Mouse (Mus musculus) heart, embryonic 11.5 days (tissue): ENCODE measurements around the gene Zbtb20. TPM values are rescaled to one million over a fixed set of nuclear protein-coding genes. Genes with fewer than 3 reads are reported as not detected.

Experiments used
- ATAC-seq: fragments of 200-750 bp; cut with Nextera tagmentation; replicated peaks from 2 replicates; pipeline ENCODE4 v1.8.0; 2017; ENCODE audit warnings: moderate library complexity; ENCODE audit not compliant: insufficient number of reproducible peaks, low FRiP score, low TSS enrichment
- H3K27ac ChIP-seq: fragments of 300-500 bp; sonication (generic); 2 replicates; pipeline ENCODE4 v1.5.1; 2014; ENCODE audit warnings: mild to moderate bottlenecking, low read depth, low read length
- H3K27me3 ChIP-seq: fragments of 300-500 bp; sonication (generic); 2 replicates; pipeline ENCODE4 v1.6.1; 2014; ENCODE audit warnings: mild to moderate bottlenecking, low read length, mixed read lengths; ENCODE audit not compliant: control insufficient read depth, insufficient read depth
- H3K36me3 ChIP-seq: fragments of 300-500 bp; sonication (generic); 2 replicates; pipeline ENCODE4 v1.6.1; 2014; ENCODE audit warnings: mild to moderate bottlenecking, low read length, moderate library complexity, mixed read lengths; ENCODE audit not compliant: control insufficient read depth, insufficient read depth
- H3K4me1 ChIP-seq: fragments of 300-500 bp; sonication (generic); 2 replicates; pipeline ENCODE4 v1.6.1; 2014; ENCODE audit warnings: low read length; ENCODE audit not compliant: control insufficient read depth, insufficient read depth
- H3K4me2 ChIP-seq: fragments of 300-500 bp; sonication (generic); 2 replicates; pipeline ENCODE4 v1.6.1; 2014; ENCODE audit warnings: mild to moderate bottlenecking, moderate library complexity
- H3K4me3 ChIP-seq: fragments of 300-500 bp; sonication (generic); 2 replicates; pipeline ENCODE4 v1.5.1; 2014; ENCODE audit warnings: low read depth, low read length
- H3K9ac ChIP-seq: fragments of 300-500 bp; sonication (generic); 2 replicates; pipeline ENCODE4 v1.6.1; 2014; ENCODE audit warnings: mild to moderate bottlenecking, low read depth, low read length, moderate library complexity
- H3K9me3 ChIP-seq: fragments of 300-500 bp; sonication (generic); replicated peaks from 2 replicates; pipeline ENCODE4 v1.6.1; 2016; ENCODE audit warnings: low read length; ENCODE audit not compliant: control insufficient read depth
- WGBS: fragments of 180-500 bp; shearing (Covaris S2); extraction: QIAGEN DNeasy Blood & Tissue Kit; methylation state at CpG from one replicate; pipeline ENCODE4 v1.1.7; 2014; ENCODE audit not compliant: insufficient replicate concordance; 5-methylcytosine and 5-hydroxymethylcytosine counted together
- polyA plus RNA-seq: library from polyadenylated mRNA; unstranded; fragments of >200 nt; fragmentation: Nextera tagmentation; extraction: Ambion mirVana; gene quantifications from 2 replicates; pipeline ENCODE4 v1.2.1, GENCODE M21; 2014

Zbtb20 gene
- polyA plus RNA-seq, 1 experiment from 2014 or later = 39.0 TPM

DNA sequence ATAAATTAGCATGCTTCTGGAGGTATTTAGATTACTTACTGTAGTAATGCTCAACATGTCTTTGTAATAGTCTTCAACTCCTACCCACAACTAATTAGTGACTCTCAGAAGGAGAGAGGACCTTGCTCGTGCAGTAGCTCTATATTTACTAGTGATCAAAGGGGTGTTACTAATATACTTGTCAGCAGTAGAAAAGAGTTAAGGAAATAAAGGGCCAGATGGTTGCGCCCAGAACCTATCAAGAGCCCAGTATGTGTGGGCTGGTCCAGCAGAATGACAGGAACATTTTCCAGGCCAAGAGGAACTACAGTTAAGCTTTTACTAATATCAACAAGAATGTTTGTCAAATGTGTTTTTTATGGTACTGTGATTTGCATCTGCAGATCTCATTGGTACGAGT, 153.6 kb downstream of the Zbtb20 start:
- Histone ChIP-seq H3K9me3 (no peaks in the 10 kb centered on the region), H3K27ac (no peak overlapping the region), H3K4me3 (no peak overlapping the region), H3K4me1 (no peaks in the 10 kb centered on the region), H3K9ac (no peak overlapping the region), H3K4me2 (no peak overlapping the region), H3K27me3 (no peaks in the 10 kb centered on the region), H3K36me3 (no peaks in the 10 kb centered on the region)
- 46% methylated on average over 3 of the region's 3 CpGs for WGBS
- no peak for ATAC-seq

DNA sequence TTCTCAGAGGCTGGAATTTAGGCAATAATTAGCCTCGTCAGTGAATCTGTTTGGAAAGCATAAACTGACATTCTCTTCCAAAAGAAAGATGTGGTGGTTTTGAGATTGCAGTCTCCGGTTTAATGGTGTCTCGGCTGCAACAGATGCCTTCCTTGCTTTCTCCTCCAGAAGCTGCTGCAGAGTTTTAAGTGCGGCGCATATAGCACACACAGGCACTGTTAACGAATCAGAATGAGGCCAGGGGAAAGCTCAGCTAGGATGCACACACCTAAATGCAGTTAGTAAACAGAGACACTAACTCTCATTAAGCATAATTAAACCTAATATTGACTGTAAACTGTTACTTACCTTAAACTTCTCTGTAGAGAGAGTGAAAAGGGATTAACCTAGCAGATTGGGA, 160.0 kb downstream of the Zbtb20 start:
- H3K4me1 ChIP-seq = no peaks in the 10 kb centered on the region
- H3K9me3 ChIP-seq = no peaks in the 10 kb centered on the region
- no peak overlapping the region for H3K27ac ChIP-seq
- no peak overlapping the region for H3K4me2 ChIP-seq
- H3K9ac ChIP-seq = no peak overlapping the region
- no peaks in the 10 kb centered on the region for H3K36me3 ChIP-seq
- 67% methylated on average over 6 of the region's 6 CpGs for WGBS
- no peak for ATAC-seq
- no peak overlapping the region for H3K4me3 ChIP-seq
- no peaks in the 10 kb centered on the region for H3K27me3 ChIP-seq

DNA sequence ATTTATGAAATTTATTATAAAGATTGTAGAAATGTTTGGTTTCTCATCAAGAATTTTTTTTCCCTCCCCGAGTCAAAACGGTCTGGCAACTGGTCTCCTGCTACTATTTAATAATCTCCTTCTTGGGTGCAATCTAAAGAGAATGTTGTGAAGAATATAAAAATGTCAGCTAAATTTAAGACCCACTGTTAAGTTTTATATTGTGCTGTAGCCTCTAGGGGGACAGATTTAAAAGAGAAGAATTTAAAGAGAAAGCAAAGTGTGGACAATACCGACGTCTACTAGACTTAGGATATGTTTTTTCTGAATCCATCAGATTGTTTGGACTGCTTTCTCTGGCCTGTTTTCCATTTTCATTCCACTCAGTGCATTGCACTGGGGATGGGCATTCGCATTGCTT, 160.8 kb downstream of the Zbtb20 start:
- Histone ChIP-seq H3K27ac (no peak overlapping the region), H3K4me1 (no peaks in the 10 kb centered on the region), H3K4me3 (no peak overlapping the region), H3K4me2 (no peak overlapping the region), H3K27me3 (no peaks in the 10 kb centered on the region), H3K9ac (no peak overlapping the region), H3K36me3 (no peaks in the 10 kb centered on the region), H3K9me3 (no peaks in the 10 kb centered on the region)
- ATAC-seq = no peak
- 77% methylated on average over 5 of the region's 5 CpGs for WGBS

DNA sequence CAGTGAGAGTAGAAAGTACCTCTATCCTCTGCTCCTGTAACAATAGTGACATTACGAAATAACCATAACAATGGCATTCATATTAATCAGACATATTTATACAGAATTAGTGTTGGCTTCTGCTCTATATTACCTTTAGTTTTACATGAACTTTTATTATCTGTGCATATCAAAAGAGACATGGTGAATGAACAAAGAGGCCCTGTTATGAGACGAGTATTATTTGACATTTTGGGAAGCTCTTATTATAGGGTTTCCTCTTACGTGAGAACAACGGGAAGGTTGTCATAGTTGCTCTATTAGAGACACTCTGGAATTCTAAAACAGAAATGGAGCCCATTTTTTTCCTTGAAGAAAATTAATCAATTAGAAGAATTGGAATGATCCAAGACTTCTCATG, 161.6 kb downstream of the Zbtb20 start:
- H3K4me3 ChIP-seq = no peak overlapping the region
- H3K4me1 ChIP-seq = no peaks in the 10 kb centered on the region
- no peak overlapping the region for H3K27ac ChIP-seq
- H3K4me2 ChIP-seq = no peak overlapping the region
- no peaks in the 10 kb centered on the region for H3K9me3 ChIP-seq
- H3K36me3 ChIP-seq = no peaks in the 10 kb centered on the region
- no peak overlapping the region for H3K9ac ChIP-seq
- no peaks in the 10 kb centered on the region for H3K27me3 ChIP-seq
- WGBS = 86% methylated on average over 4 of the region's 4 CpGs
- ATAC-seq = no peak

DNA sequence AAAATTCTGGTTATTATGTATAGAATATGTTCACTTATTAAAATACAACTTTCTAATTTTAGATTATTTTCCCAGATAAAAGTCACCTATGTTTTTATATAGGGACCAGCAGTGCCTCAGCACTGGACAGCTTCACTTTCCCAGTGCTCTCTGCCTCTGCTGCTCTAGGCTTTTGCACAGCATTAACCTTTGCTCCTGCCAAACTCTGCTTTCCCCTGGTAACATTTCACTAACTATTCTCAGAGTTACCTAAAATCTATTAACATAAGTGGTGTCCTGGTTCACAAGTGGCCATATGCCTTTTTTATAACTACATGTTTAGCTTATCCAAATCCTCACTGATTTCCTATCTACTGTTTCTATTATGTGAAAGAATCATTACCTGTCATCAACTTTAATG, 169.9 kb downstream of the Zbtb20 start:
- no peak for ATAC-seq
- Histone ChIP-seq H3K36me3 (no peaks in the 10 kb centered on the region), H3K4me1 (no peaks in the 10 kb centered on the region), H3K27ac (no peak overlapping the region), H3K4me2 (no peak overlapping the region), H3K9ac (no peak overlapping the region), H3K27me3 (no peaks in the 10 kb centered on the region), H3K9me3 (no peaks in the 10 kb centered on the region), H3K4me3 (no peak overlapping the region)

DNA sequence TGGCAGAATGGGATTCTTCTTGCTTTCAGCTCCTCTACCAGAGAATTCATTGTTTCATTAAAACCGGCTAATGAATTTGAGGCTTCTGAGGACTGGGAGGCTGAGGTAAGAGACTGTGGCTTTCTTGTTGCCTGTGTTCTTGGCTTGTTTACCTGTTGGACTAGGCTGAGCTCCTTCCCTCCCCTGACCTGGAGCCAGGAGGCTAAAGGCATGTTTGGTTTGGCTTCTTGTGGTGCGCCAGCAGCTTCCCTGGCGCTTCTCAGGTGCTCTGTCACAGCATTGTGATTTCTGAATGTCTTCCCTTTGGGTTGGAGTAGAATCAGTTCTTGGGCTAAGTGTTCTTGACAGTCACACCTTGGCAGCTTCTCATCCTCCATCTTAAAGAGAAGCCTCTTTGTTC, 171.0 kb downstream of the Zbtb20 start:
- Histone ChIP-seq H3K9me3 (no peaks in the 10 kb centered on the region), H3K9ac (no peak overlapping the region), H3K4me1 (no peaks in the 10 kb centered on the region), H3K4me3 (no peak overlapping the region), H3K4me2 (no peak overlapping the region), H3K27ac (no peak overlapping the region), H3K27me3 (no peaks in the 10 kb centered on the region), H3K36me3 (no peaks in the 10 kb centered on the region)
- WGBS = 79% methylated on average over 3 of the region's 3 CpGs
- no peak for ATAC-seq

DNA sequence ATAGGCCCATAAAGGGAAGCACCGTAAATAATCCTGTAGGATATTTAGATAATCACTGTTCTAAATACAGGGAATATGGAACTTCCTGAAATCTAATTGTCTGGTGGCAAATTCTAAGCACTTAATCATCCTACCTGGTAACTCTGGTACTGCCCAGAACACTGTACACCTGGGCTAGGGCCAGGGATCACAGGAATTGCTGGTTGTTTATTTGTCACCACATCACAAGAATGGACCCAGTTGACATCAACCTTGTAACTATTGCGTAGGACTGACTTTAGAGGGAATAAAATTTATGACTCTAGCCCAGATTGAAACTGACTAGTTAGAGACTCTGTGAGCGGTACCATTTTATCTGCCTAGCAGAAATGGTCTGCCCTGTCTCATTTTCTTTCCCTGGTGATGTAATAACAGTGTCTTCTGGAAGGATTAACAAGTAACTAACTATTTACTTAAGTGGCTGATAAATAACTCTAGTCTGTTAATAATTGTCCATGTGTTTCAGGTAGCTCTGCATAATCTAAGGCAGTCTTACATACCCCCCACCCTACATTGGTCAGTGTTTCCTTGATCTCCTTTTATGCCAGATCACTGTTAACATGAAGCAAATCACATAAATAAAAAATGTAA, 194.1 kb downstream of the Zbtb20 start:
- Histone ChIP-seq H3K36me3 (no peaks in the 10 kb centered on the region), H3K4me3 (no peak overlapping the region), H3K9ac (no peak overlapping the region), H3K27me3 (no peaks in the 10 kb centered on the region), H3K4me1 (no peaks in the 10 kb centered on the region), H3K4me2 (no peak overlapping the region), H3K27ac (no peak overlapping the region), H3K9me3 (no peaks in the 10 kb centered on the region)
- 83% methylated on average over 3 of the region's 3 CpGs for WGBS
- no peak for ATAC-seq

DNA sequence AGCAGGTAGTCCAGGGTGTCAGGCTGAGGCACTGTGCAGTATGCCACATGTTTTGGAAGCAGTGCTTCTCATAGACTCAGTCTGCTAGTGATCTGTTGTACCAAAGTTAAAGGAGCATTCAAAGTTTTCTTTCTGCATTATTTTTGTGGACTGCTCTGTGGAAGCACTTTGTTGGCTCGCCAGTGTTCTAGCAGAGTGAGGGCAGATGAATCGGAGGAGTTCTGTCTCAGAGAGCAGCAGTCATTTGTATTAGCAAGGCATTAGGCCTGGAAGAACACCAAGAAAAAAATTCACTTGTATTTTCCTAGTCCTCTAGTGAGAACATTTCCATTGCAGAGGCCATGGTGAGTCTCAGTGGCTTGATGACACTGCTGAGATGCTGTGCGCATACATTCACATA, 196.2 kb downstream of the Zbtb20 start:
- Histone ChIP-seq H3K27me3 (no peaks in the 10 kb centered on the region), H3K36me3 (no peaks in the 10 kb centered on the region), H3K4me3 (no peak overlapping the region), H3K4me2 (no peak overlapping the region), H3K9me3 (no peaks in the 10 kb centered on the region), H3K9ac (no peak overlapping the region), H3K4me1 (no peaks in the 10 kb centered on the region), H3K27ac (no peak overlapping the region)
- 90% methylated on average over 3 of the region's 3 CpGs for WGBS
- ATAC-seq = no peak

DNA sequence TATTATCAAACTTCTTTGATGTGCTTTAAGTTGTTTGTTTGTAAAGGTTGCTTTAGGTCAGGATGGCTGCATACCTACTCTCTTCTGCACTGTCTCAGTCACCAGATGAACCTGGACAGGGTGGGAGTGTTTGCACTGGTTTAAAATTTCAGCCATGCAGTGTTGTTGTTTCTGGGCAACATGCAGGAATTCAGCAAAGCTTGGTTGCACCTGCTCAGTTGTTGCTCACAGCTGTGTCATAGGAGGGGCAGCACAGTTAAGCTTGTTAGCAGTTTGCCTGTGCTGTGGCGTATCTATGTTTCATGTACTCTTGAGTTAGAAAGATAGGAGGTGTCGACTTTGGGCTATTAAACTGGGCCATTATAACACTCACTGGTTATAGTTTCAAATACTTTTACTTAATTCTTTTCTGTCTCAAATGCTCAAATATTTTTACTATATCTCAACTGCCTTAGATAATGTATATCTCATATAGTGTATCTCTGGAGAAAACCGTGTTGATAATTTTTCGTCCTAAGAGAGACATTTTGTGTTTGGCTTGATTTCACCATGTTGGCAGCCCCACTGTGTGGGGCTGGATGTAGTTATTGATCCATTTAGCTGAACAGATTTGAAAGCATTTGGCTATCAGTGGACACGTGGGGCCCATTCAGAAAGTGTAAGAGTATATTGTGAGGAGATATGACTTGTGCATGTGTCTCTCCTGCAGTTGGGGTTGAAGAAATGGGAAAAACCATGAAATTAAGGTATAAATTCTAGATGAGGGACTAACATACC, 197.3 kb downstream of the Zbtb20 start:
- no peaks in the 10 kb centered on the region for H3K4me1 ChIP-seq
- H3K4me3 ChIP-seq = no peak overlapping the region
- 79% methylated on average over 5 of the region's 5 CpGs for WGBS
- no peaks in the 10 kb centered on the region for H3K27me3 ChIP-seq
- H3K27ac ChIP-seq = no peak overlapping the region
- no peaks in the 10 kb centered on the region for H3K36me3 ChIP-seq
- no peak overlapping the region for H3K4me2 ChIP-seq
- no peak overlapping the region for H3K9ac ChIP-seq
- ATAC-seq = no peak
- H3K9me3 ChIP-seq = no peaks in the 10 kb centered on the region
